28 mouse cellular contexts compared by ENCODE assay signal in genomic region chr1:64701780-64702179, GRCm38 (mm10). TPM values are rescaled to one million over a fixed set of nuclear protein-coding genes. Genes with fewer than 3 reads are reported as not detected.
DNase-seq lines count a peak whose midpoint lies in the region; ATAC-seq and TF ChIP-seq lines count a peak whose summit lies in the region.
"Had no signal": no experiment of that assay in that cellular context is flagged by ENCODE, and none has a peak within 500 bp of the region (broad histone marks: within the 10 kb centered on the region; RNA-seq: fewer than 3 reads in every experiment).

No protein-coding gene starts in this region.

- H3K36me3 ChIP-seq in lung, postnatal 0 days (ENCODE audit: insufficient read depth, low read length), result no peaks in the 10 kb centered on the region
- H3K36me3 ChIP-seq in kidney, adult 2 months (ENCODE audit: control insufficient read depth, insufficient read depth, low read length), result no peaks in the 10 kb centered on the region; the same call in 1 of the 2 replicates
- H3K36me3 ChIP-seq in kidney, embryonic 16.5 days (ENCODE audit: insufficient read depth, low read length), result peaks cover 17% of the 10 kb centered on the region; the same call in 1 of the 2 replicates
- H3K36me3 ChIP-seq in forebrain, postnatal 0 days (ENCODE audit: insufficient read depth), result peaks cover 23% of the 10 kb centered on the region
- H3K36me3 ChIP-seq: liver, embryonic 15.5 days had no signal

- TF ChIP-seq EP300 in lung, postnatal 0 days (IDR thresholded peaks at IDR 0.05), result no peak

- DNase-seq in lung, postnatal 0 days (ENCODE audit: low spot score), result peak; percentile 11
- no peak for DNase-seq in lung, postnatal 36 days
- DNase-seq in kidney, adult 2 months, result peak; percentile 68
- peak; percentile 11 to 28 for DNase-seq in kidney, postnatal 4 days
- DNase-seq in left cerebral cortex, adult 9 months (ENCODE audit: low spot score in 2 of 2), result no peak
- no peak for DNase-seq in forebrain, postnatal 0 days
- DNase-seq: adrenal gland, adult 8-10 months; cerebellum, adult 18-20 months; cerebellum, postnatal 14 days; gastrocnemius, postnatal 10 days; heart, postnatal 36 days; liver; right cerebral cortex, adult 18-20 months; thymus, adult 2 months; thymus, postnatal 4 days had no signal

- H3K4me2 ChIP-seq in lung, postnatal 0 days (replicated peaks; ENCODE audit: low read depth, low read length), result no peak overlapping the region
- H3K4me2 ChIP-seq in kidney, embryonic 16.5 days (replicated peaks; ENCODE audit: low read depth, low read length), result no peak overlapping the region
- H3K4me2 ChIP-seq in forebrain, postnatal 0 days (ENCODE audit: low read depth), result no peak overlapping the region
- H3K4me2 ChIP-seq: embryonic facial prominence, embryonic 12.5 days; forebrain, embryonic 12.5 days; heart, embryonic 11.5 days; hindbrain, embryonic 14.5 days; liver, embryonic 15.5 days; lung, embryonic 15.5 days; stomach, embryonic 15.5 days had no signal

- no peak overlapping the region for H3K27ac ChIP-seq in lung, postnatal 0 days (ENCODE audit: low read length)
- no peak overlapping the region for H3K27ac ChIP-seq in kidney, adult 2 months (ENCODE audit: insufficient read depth, low read depth, low read length)
- H3K27ac ChIP-seq in kidney, embryonic 16.5 days (ENCODE audit: low read length), result no peak overlapping the region
- H3K27ac ChIP-seq in forebrain, postnatal 0 days (ENCODE audit: low read depth, low read length), result no peak overlapping the region
- H3K27ac ChIP-seq: embryonic facial prominence, embryonic 12.5 days; forebrain, embryonic 12.5 days; hindbrain, embryonic 14.5 days; liver, embryonic 15.5 days; lung, embryonic 15.5 days; macrophage; stomach, embryonic 15.5 days had no signal

- peak; percentile 49 for ATAC-seq in lung, postnatal 0 days
- peak; percentile 84 for ATAC-seq in kidney, embryonic 16.5 days (ENCODE audit: low FRiP score, low TSS enrichment)
- ATAC-seq in forebrain, postnatal 0 days, result no peak
- ATAC-seq: activated CD4-positive, CD25-positive, alpha-beta regulatory T cell, adult 4 months; inflammation-experienced regulatory T-cells, adult 6 months; midbrain, embryonic 16.5 days had no signal

- no peaks in the 10 kb centered on the region for H3K27me3 ChIP-seq in lung, postnatal 0 days (replicated peaks; ENCODE audit: insufficient read depth, low read length)
- no peaks in the 10 kb centered on the region for H3K27me3 ChIP-seq in kidney, adult 2 months (replicated peaks; ENCODE audit: control insufficient read depth, insufficient read depth, low read length)
- H3K27me3 ChIP-seq in kidney, embryonic 16.5 days (ENCODE audit: insufficient read depth, low read length), result no peaks in the 10 kb centered on the region
- no peaks in the 10 kb centered on the region for H3K27me3 ChIP-seq in forebrain, postnatal 0 days (ENCODE audit: insufficient read depth, low read length)
- H3K27me3 ChIP-seq: embryonic facial prominence, embryonic 12.5 days; forebrain, embryonic 12.5 days; liver, embryonic 15.5 days; lung, embryonic 15.5 days; stomach, embryonic 15.5 days had no signal

- H3K4me3 ChIP-seq in lung, postnatal 0 days (ENCODE audit: low read depth, low read length), result no peak overlapping the region
- H3K4me3 ChIP-seq in kidney, adult 2 months (ENCODE audit: insufficient read depth, low read depth, low read length), result no peak overlapping the region
- no peak overlapping the region for H3K4me3 ChIP-seq in kidney, embryonic 16.5 days (ENCODE audit: low read length)
- H3K4me3 ChIP-seq in forebrain, postnatal 0 days (ENCODE audit: low read depth, low read length), result no peak overlapping the region
- H3K4me3 ChIP-seq: embryonic facial prominence, embryonic 12.5 days; erythroblast, embryonic 14.5 days; forebrain, embryonic 12.5 days; liver, embryonic 15.5 days; lung, embryonic 15.5 days; stomach, embryonic 15.5 days had no signal

- TF ChIP-seq CTCF in lung, postnatal 0 days (IDR thresholded peaks at IDR 0.05), result no peak
- TF ChIP-seq CTCF in kidney, adult 2 months (conservative IDR thresholded peaks at IDR 0.05; ENCODE audit: insufficient read depth, insufficient read length, low read depth, low read length), result no peak; the same call in 1 of the 2 replicates
- no peak for TF ChIP-seq CTCF in forebrain, postnatal 0 days (IDR thresholded peaks at IDR 0.05; ENCODE audit: low read depth)

- H3K9ac ChIP-seq in lung, postnatal 0 days (replicated peaks; ENCODE audit: low read depth), result no peak overlapping the region
- H3K9ac ChIP-seq in kidney, embryonic 16.5 days (replicated peaks; ENCODE audit: low read length), result no peak overlapping the region
- H3K9ac ChIP-seq in forebrain, postnatal 0 days, result no peak overlapping the region
- H3K9ac ChIP-seq: embryonic facial prominence, embryonic 12.5 days; forebrain, embryonic 12.5 days; hindbrain, embryonic 14.5 days; liver, embryonic 15.5 days; lung, embryonic 15.5 days; stomach, embryonic 15.5 days had no signal

- H3K4me1 ChIP-seq in lung, postnatal 0 days (ENCODE audit: insufficient read depth, low read depth, low read length), result no peaks in the 10 kb centered on the region
- peaks cover 2% of the 10 kb centered on the region; the same call in 1 of the 2 replicates for H3K4me1 ChIP-seq in kidney, adult 2 months (ENCODE audit: control insufficient read depth, insufficient read depth, low read length)
- no peaks in the 10 kb centered on the region for H3K4me1 ChIP-seq in kidney, embryonic 16.5 days (ENCODE audit: insufficient read depth, low read length)
- no peaks in the 10 kb centered on the region for H3K4me1 ChIP-seq in forebrain, postnatal 0 days (ENCODE audit: insufficient read depth)
- H3K4me1 ChIP-seq: embryonic facial prominence, embryonic 12.5 days; forebrain, embryonic 12.5 days; lung, embryonic 15.5 days; stomach, embryonic 15.5 days had no signal

- 62% methylated on average over 3 of the region's 3 CpGs for WGBS in lung, postnatal 0 days
- WGBS in kidney, adult 2 months, result 38% methylated on average over 3 of the region's 3 CpGs
- 71% methylated on average over 3 of the region's 3 CpGs for WGBS in kidney, embryonic 16.5 days
- 92% methylated on average over 3 of the region's 3 CpGs for WGBS in forebrain, postnatal 0 days

- no peak for TF ChIP-seq POLR2A in kidney, adult 2 months (IDR thresholded peaks at IDR 0.05; ENCODE audit: low read depth, low read length)

- no peaks in the 10 kb centered on the region for H3K9me3 ChIP-seq in lung, postnatal 0 days (ENCODE audit: low read length)
- no peaks in the 10 kb centered on the region for H3K9me3 ChIP-seq in kidney, embryonic 16.5 days (ENCODE audit: low read length)
- no peaks in the 10 kb centered on the region for H3K9me3 ChIP-seq in forebrain, postnatal 0 days (ENCODE audit: low read length)
- H3K9me3 ChIP-seq: embryonic facial prominence, embryonic 12.5 days; forebrain, embryonic 12.5 days; liver, embryonic 15.5 days; lung, embryonic 15.5 days; stomach, embryonic 15.5 days had no signal

RNA-seq across cellular contexts. Expression of gene Ccnyl1, which starts 11.5 kb away (rescaled TPM):
- 3.9 and 4.5 TPM in 2 replicates for polyA plus RNA-seq in lung, postnatal 0 days (2015; fragmentation: Nextera tagmentation; extraction: Ambion mirVana)
- polyA plus RNA-seq in kidney, adult 2 months (2012; rRNA removed), result 17.0 and 18.7 TPM in 2 replicates
- polyA plus RNA-seq in kidney, embryonic 16.5 days (2015; fragmentation: Nextera tagmentation; extraction: Ambion mirVana), result 4.1 and 5.0 TPM in 2 replicates
- 20.3 and 24.7 TPM in 2 replicates for total RNA-seq in forebrain, postnatal 0 days (2014; rRNA removed)
- 3.1 and 3.4 TPM in 2 replicates for polyA plus RNA-seq in forebrain, postnatal 0 days (2015; fragmentation: Nextera tagmentation; extraction: Ambion mirVana)

RNA-seq across cellular contexts. Expression of gene Fzd5, which starts 35.8 kb away (rescaled TPM):
- polyA plus RNA-seq in lung, postnatal 0 days (2015; fragmentation: Nextera tagmentation; extraction: Ambion mirVana), result 3.1 and 3.5 TPM in 2 replicates
- 9.7 and 13.8 TPM in 2 replicates for polyA plus RNA-seq in kidney, adult 2 months (2012; rRNA removed)
- 2.1 and 2.4 TPM in 2 replicates for polyA plus RNA-seq in kidney, embryonic 16.5 days (2015; fragmentation: Nextera tagmentation; extraction: Ambion mirVana)
- total RNA-seq in forebrain, postnatal 0 days (2014; rRNA removed), result 1.6 and 4.7 TPM in 2 replicates
- 0.21 and 0.35 TPM in 2 replicates for polyA plus RNA-seq in forebrain, postnatal 0 days (2015; fragmentation: Nextera tagmentation; extraction: Ambion mirVana)

Comparison
In these comparisons a context has a peak if more than half of its experiments do, and no peak if none do; other contexts are left out.
1. DNase-seq: peak in lung, postnatal 0 days (single experiment), kidney, adult 2 months (single experiment) and kidney, postnatal 4 days (2 of 2); none in lung, postnatal 36 days (single experiment), left cerebral cortex, adult 9 months (0 of 2) and forebrain, postnatal 0 days (single experiment).